Mouse (Mus musculus) thymus, postnatal 4 days (tissue): ENCODE measurements around the gene Mtmr3.

Experiments
- DNase-seq: peaks from one replicate; pipeline ENCODE4 v3.0.0; 2021

The Mtmr3 gene

DNA sequence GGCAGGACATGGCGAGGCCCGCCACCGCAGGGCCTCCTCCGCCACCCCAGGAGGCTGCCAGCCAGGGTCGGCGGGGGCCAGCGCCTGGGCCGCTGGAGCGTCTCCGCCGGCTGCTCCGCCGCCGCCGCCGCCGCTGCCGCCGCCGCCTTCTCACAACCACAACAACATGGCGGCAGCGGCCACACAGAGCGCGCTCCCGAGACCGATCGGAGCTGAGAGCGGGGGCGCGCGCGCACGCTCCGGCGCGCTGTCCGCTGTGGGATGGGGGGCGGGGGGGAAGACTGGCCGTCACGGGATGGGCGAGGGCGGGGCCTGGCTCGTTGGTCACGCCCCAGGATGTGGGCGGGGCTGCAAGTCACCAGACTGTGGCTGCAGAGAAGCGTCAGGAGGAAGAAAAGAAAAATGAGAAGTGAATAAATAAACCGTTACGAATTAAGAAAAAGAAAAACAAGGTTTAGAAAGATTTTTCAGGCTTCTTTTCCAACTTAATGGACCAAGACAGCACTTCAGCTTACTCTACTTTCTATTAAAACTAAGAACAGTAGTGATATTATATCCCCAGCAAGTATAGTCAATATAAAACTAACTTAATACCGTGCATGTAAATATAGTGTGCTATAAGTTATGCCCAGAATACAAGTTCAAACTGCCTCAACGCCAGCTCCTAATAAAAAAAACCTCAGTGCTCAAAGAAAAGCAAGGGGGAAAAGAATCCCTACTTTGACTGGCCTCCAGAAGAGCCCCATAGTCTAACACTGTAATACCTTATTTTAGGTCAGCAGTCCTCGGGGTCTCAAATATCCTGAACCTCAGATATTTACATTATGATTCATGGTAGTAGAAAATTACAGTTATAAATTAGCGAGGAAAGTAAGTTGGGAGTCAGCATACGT lies at the start of gene Mtmr3:
Gene Mtmr3, minus strand, starts transcription at position 256 of the 893 bp plus-strand sequence.
- peak; percentile 99 for DNase-seq

DNA sequence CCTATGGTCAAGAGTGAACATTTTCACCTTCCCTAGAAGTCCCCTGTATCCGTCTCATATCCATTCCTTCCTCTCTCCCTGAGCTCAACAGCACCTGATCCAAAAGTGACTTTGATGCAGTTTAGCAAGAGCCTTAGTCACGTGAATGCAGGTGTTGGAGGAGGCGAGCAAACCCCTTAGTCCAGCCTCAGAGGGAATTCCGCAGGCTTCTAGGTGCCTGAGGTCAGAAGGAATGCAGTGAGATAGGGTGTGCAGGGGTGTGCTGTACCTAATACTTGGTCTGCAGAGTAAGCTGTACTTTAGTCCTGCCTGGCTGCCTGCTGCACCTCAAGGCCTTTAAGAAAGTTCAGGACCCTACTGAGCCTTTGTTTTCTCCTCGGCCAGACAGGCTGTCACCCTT lies 49.1 kb upstream of the Mtmr3 start:
- DNase-seq: no peak

DNA sequence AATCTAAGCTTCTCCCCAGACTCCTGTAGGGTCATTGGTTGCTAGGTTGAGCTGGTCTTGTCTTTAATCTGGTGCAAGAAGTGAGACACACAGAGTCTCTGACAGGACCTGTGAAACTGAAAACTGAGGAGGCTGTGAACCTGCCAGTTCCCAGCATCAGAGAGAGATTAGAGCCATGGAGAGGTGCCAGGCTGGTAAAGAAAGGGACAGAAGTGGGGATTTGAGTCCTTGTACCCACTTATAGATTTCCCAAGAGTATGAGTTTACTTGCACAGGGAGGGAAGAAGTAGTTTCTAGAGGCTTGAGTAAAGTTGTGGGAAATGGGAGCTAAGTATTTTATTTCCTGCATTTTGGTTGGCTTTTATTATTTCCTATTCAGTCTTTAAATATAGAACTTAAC lies 46.5 kb upstream of the Mtmr3 start:
- DNase-seq: no peak

DNA sequence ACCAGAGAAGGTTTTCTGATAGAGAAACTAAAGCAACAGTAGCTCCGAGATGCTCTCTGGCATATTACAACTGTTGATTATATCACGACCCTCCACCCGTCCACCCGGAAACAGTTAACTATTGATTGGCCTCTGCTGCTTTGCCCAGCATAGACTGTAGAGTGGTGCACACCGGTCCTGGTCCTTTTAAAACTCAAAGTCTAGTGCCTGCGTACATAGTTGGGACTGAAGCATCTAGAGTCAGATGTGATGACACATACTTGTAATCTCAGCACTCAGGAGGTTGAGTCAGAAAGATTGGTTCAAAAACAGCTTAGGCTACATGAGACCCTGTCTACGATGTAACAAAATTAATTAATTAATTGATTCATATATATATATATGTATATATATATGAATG lies 43.6 kb upstream of the Mtmr3 start:
- DNase-seq: no peak

- DNase-seq: peak; percentile 97
Observed at GRCm38 (mm10) chr11:4637534-4638234, 43.0 kb upstream of the Mtmr3 start, which contains the start of gene Ascc2. Gene Ascc2 (plus strand): TSS chr11:4637747.

DNA sequence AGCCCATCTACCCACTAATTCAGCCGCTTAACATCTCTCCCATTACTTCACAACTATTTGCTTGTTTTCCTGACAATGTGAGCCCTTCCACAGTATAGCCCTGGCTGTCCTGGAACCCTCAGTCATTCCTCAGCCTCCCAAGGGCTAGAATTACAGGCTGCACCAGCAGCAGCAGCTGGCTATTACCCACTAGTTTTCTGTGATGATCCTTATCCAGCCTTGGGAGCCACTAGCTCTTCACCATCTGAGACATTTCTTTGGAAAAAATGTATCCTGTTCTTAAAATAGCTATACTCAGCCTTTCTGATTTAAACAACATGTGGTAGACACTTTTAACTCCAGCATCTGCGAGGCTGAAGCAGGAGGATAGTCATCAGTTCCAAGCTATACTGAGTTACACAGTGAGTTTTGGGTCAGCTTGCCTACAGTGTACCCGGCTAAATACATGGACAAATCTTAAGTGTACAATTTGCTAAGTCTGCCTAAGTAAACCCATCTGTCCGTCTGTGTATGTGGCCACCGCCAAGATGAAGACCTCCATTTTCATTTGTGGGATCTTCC lies 42.2 kb upstream of the Mtmr3 start:
- DNase-seq: no peak

- DNase-seq: no peak
Observed at GRCm38 (mm10) chr11:4634395-4634794, 39.7 kb upstream of the Mtmr3 start.

GRCm38 (mm10) chr11:4633420-4633819 lies 38.8 kb upstream of the Mtmr3 start:
- no peak for DNase-seq

GRCm38 (mm10) chr11:4629861-4630280 lies 35.2 kb upstream of the Mtmr3 start:
- DNase-seq: no peak

GRCm38 (mm10) chr11:4627636-4628035 lies 33.0 kb upstream of the Mtmr3 start:
- DNase-seq: no peak

GRCm38 (mm10) chr11:4625931-4626330 lies 31.3 kb upstream of the Mtmr3 start:
- no peak for DNase-seq

DNA sequence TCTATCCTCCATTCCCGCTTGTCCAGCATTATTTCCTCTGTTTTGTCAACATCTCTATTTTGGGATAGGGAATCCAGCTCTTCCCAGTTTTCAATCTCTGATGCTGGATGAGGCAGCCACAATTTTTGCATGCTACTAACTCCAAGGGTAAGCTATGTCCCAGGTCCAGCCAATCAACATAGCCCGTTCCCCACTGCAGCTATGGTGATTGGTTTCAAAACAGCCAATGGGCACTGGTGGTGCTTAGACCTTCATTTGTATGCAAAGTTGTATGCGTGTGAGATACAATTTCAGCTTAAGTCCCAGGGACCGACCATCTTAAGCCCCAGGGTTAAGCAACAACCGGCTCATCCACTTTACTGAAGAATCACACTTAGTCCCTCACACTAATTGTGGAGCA lies 28.3 kb upstream of the Mtmr3 start:
- no peak for DNase-seq

DNA sequence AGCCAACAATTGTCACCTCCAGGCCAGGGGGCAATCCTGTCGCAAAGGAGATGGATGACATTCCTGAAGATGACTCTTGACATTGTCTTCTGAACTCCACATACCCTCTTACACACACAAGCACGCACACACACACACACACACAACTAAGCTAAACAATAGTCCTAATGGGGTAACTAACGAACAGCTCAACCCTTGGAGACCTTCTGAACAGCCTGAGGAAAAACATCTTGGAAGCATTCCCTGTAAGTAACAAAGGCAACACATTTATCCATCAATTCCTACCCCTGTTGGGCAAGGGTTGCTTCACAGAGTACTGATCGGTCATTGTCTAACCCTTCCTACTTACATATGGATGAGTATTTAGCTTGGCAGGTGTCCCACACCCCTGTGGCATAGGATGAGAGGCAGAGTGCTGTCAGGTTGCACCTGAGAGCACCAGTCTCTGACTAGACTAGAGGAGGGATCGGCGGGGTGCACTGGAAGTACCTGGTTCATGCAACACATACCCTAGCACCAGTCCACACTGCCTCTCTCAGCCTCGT lies 27.9 kb upstream of the Mtmr3 start:
- no peak for DNase-seq

- DNase-seq: no peak
Observed at GRCm38 (mm10) chr11:4621866-4622265, 27.2 kb upstream of the Mtmr3 start.

- DNase-seq: no peak
Observed at GRCm38 (mm10) chr11:4620501-4621108, 25.9 kb upstream of the Mtmr3 start.

- DNase-seq: no peak
Observed at GRCm38 (mm10) chr11:4620017-4620485, 25.4 kb upstream of the Mtmr3 start, which contains the start of gene Gm11032. Gene Gm11032 (plus strand): TSS chr11:4620067.

DNA sequence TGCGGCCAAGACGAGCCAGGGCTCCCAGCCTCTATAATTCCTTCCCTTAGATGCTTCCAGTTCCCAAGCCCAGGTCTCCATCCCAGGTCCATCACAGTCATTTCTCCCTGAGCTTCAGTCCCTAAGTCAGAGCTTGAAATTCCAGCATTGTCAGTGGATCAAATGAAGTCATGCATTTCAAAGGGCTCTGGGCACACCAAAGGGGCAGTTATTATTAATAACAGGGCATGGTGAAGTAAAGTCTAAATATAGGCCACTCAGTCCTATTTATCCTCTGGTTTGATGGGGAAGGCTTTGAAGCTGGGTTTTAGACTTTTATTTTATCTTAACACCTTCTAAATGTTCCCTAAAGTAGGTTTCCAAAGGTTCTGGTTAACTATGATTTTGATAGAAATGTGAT lies 17.2 kb upstream of the Mtmr3 start:
- DNase-seq: no peak

GRCm38 (mm10) chr11:4606541-4606940 lies 11.9 kb upstream of the Mtmr3 start:
- no peak for DNase-seq

- peak; percentile 41 for DNase-seq
Observed at GRCm38 (mm10) chr11:4605414-4605813, 10.8 kb upstream of the Mtmr3 start.

DNA sequence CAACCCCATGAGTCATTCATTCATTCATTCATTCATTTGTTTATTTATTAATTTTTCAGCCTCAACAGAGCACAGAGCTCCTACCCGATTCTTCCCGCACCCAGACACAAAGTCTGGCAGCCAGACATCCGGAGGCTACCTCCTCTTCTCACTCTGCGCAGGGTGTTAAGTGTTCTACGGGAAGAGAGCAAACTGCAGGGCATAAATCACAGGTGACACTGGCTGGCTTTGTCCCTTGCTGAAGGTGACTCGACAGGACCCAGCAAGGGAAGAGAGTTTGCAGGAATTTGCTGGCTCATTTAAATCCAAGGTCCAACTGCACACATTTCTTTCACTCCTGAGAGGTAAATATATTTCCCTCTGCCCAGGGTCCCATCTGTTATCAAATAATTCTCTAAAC lies 9.8 kb upstream of the Mtmr3 start:
- no peak for DNase-seq

GRCm38 (mm10) chr11:4602691-4603441 lies 8.2 kb upstream of the Mtmr3 start:
- peak; percentile 52 for DNase-seq

GRCm38 (mm10) chr11:4601890-4602289 lies 7.2 kb upstream of the Mtmr3 start:
- no peak for DNase-seq
